Comparison of ENCODE assay signal across 18 mouse cellular contexts in the genomic region with DNA sequence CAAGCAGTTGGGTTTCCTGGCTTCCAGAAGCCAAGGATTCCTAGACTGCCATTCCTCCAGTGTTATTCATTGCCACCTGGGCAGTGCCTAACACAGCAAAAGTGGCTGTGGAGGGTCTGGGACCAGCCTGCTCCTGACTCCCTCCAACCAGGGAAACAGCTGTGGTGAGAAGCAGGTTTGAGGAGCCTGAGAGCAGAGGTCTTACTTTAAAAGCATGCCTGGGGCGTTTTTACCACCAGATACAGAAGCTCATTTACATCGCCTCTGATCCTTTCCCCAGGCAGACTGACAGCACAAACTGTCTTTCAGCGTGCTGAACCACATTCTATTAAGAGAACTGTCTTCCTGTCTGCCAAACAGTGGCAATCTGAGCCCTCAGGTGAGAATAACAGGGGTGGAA.
DNase-seq lines count a peak whose midpoint lies in the region; ATAC-seq lines count a peak whose summit lies in the region.
"Had no signal": no experiment of that assay in that cellular context is flagged by ENCODE, and none has a peak within 500 bp of the region (broad histone marks: within the 10 kb centered on the region; RNA-seq: fewer than 3 reads in every experiment).

No protein-coding gene starts in this region.

- H3K4me1 ChIP-seq in midbrain, embryonic 14.5 days (ENCODE audit: control insufficient read depth, insufficient read depth, low read length), result no peaks in the 10 kb centered on the region
- H3K4me1 ChIP-seq in midbrain, embryonic 11.5 days (ENCODE audit: control insufficient read depth, insufficient read depth, low read length), result no peaks in the 10 kb centered on the region
- H3K4me1 ChIP-seq in midbrain, embryonic 16.5 days (ENCODE audit: control insufficient read depth, insufficient read depth, low read length), result no peaks in the 10 kb centered on the region
- H3K4me1 ChIP-seq: hindbrain, embryonic 12.5 days; liver, embryonic 12.5 days had no signal

- peak; percentile 18; the same call in 1 of the 2 replicates for ATAC-seq in midbrain, embryonic 14.5 days (ENCODE audit: low FRiP score, low TSS enrichment)
- ATAC-seq in midbrain, embryonic 11.5 days (ENCODE audit: low FRiP score), result no peak
- ATAC-seq in midbrain, embryonic 16.5 days, result peak; percentile 60
- ATAC-seq: forebrain, embryonic 16.5 days; intestine, postnatal 0 days; liver, embryonic 12.5 days had no signal

- no peak overlapping the region for H3K27ac ChIP-seq in midbrain, embryonic 14.5 days (replicated peaks; ENCODE audit: low read depth, low read length)
- H3K27ac ChIP-seq in midbrain, embryonic 11.5 days (ENCODE audit: low read depth, low read length), result no peak overlapping the region
- H3K27ac ChIP-seq in midbrain, embryonic 16.5 days (ENCODE audit: low read length), result no peak overlapping the region
- H3K27ac ChIP-seq: hindbrain, embryonic 12.5 days; kidney, postnatal 0 days; liver, embryonic 12.5 days had no signal

- DNase-seq in embryo, embryonic 10 days (ENCODE audit: low spot score), result peak; percentile 13
- no peak for DNase-seq in embryo, embryonic 9.5 days (ENCODE audit: extremely low spot score)
- peak; percentile 58 for DNase-seq in midbrain, embryonic 14.5 days
- DNase-seq in midbrain, embryonic 11.5 days (ENCODE audit: low spot score, missing footprints), result no peak
- peak; percentile 11 for DNase-seq in fat pad, adult 2 months (ENCODE audit: extremely low read depth, low read depth, low spot score)
- no peak for DNase-seq in gastrocnemius, adult 8-10 months (ENCODE audit: low spot score in 2 of 2)
- no peak for DNase-seq in adrenal gland, adult 8-10 months
- DNase-seq: adrenal gland, postnatal 25 days; cerebellum, postnatal 14 days; lung, postnatal 10 days had no signal

- no peaks in the 10 kb centered on the region for H3K36me3 ChIP-seq in midbrain, embryonic 14.5 days (ENCODE audit: control insufficient read depth, insufficient read depth, low read length)
- H3K36me3 ChIP-seq in midbrain, embryonic 11.5 days (ENCODE audit: control insufficient read depth, insufficient read depth, low read length), result no peaks in the 10 kb centered on the region
- H3K36me3 ChIP-seq in midbrain, embryonic 16.5 days (ENCODE audit: control insufficient read depth, insufficient read depth, low read length), result no peaks in the 10 kb centered on the region
- H3K36me3 ChIP-seq: hindbrain, embryonic 12.5 days had no signal

- no peaks in the 10 kb centered on the region for H3K9me3 ChIP-seq in midbrain, embryonic 14.5 days (ENCODE audit: control insufficient read depth, low read length)
- H3K9me3 ChIP-seq in midbrain, embryonic 11.5 days (ENCODE audit: control insufficient read depth, low read length), result no peaks in the 10 kb centered on the region
- no peaks in the 10 kb centered on the region for H3K9me3 ChIP-seq in midbrain, embryonic 16.5 days (replicated peaks; ENCODE audit: control insufficient read depth, low read length, poor library complexity, severe bottlenecking)
- H3K9me3 ChIP-seq: hindbrain, embryonic 12.5 days; liver, embryonic 12.5 days had no signal

- no peak overlapping the region for H3K4me2 ChIP-seq in midbrain, embryonic 14.5 days (ENCODE audit: low read length)
- H3K4me2 ChIP-seq in midbrain, embryonic 11.5 days, result no peak overlapping the region
- no peak overlapping the region for H3K4me2 ChIP-seq in midbrain, embryonic 16.5 days (ENCODE audit: low read length)
- H3K4me2 ChIP-seq: heart, embryonic 12.5 days; hindbrain, embryonic 12.5 days; liver, embryonic 12.5 days had no signal

- no peak overlapping the region for H3K9ac ChIP-seq in midbrain, embryonic 14.5 days (replicated peaks; ENCODE audit: low read length)
- no peak overlapping the region for H3K9ac ChIP-seq in midbrain, embryonic 11.5 days (ENCODE audit: low read length)
- no peak overlapping the region for H3K9ac ChIP-seq in midbrain, embryonic 16.5 days (ENCODE audit: low read depth, low read length)
- H3K9ac ChIP-seq: heart, embryonic 12.5 days; hindbrain, embryonic 12.5 days; liver, embryonic 12.5 days had no signal

- H3K4me3 ChIP-seq in midbrain, embryonic 14.5 days (replicated peaks; ENCODE audit: low read depth, low read length), result no peak overlapping the region
- H3K4me3 ChIP-seq in midbrain, embryonic 11.5 days (ENCODE audit: low read depth, low read length), result no peak overlapping the region
- H3K4me3 ChIP-seq in midbrain, embryonic 16.5 days (ENCODE audit: low read depth, low read length), result no peak overlapping the region
- H3K4me3 ChIP-seq: heart, embryonic 12.5 days; hindbrain, embryonic 12.5 days; liver, embryonic 12.5 days had no signal

- 53% methylated on average over 3 of the region's 3 CpGs for WGBS in midbrain, embryonic 14.5 days
- WGBS in midbrain, embryonic 11.5 days, result 67% methylated on average over 3 of the region's 3 CpGs
- 50% methylated on average over 3 of the region's 3 CpGs for WGBS in midbrain, embryonic 16.5 days

- no peaks in the 10 kb centered on the region for H3K27me3 ChIP-seq in midbrain, embryonic 14.5 days (ENCODE audit: control insufficient read depth, insufficient read depth, low read length)
- H3K27me3 ChIP-seq in midbrain, embryonic 11.5 days (ENCODE audit: control insufficient read depth, insufficient read depth, low read length), result no peaks in the 10 kb centered on the region
- no peaks in the 10 kb centered on the region for H3K27me3 ChIP-seq in midbrain, embryonic 16.5 days (ENCODE audit: control insufficient read depth, insufficient read depth, low read depth, low read length)
- H3K27me3 ChIP-seq: CH12.LX; heart, embryonic 12.5 days; hindbrain, embryonic 12.5 days; liver, embryonic 12.5 days had no signal

Comparison
In these comparisons a context has a peak if more than half of its experiments do, and no peak if none do; other contexts are left out.
1. DNase-seq: peak in embryo, embryonic 10 days (single experiment), midbrain, embryonic 14.5 days (single experiment) and fat pad, adult 2 months (single experiment); none in embryo, embryonic 9.5 days (single experiment), midbrain, embryonic 11.5 days (single experiment), gastrocnemius, adult 8-10 months (0 of 2) and adrenal gland, adult 8-10 months (single experiment).